Mouse (Mus musculus) embryonic fibroblast, embryonic 13.5 days (primary cell): ENCODE measurements around the gene Sap30bp. TPM values are rescaled to one million over a fixed set of nuclear protein-coding genes. Genes with fewer than 3 reads are reported as not detected.

Experiments
- H3K27ac ChIP-seq: 2 replicates; pipeline ENCODE4 v1.5.1; 2012; ENCODE audit warnings: low read length, control low read depth, inconsistent platforms; ENCODE audit not compliant: insufficient read depth
- H3K4me1 ChIP-seq: 2 replicates; pipeline ENCODE4 v1.6.1; 2011; ENCODE audit warnings: low read length; ENCODE audit not compliant: control insufficient read depth, insufficient read depth
- H3K4me3 ChIP-seq: 2 replicates; pipeline ENCODE4 v1.5.1; 2011; ENCODE audit warnings: mild to moderate bottlenecking, control low read depth, low read length; ENCODE audit not compliant: insufficient read depth
- CTCF ChIP-seq: IDR thresholded peaks from 2 replicates; pipeline ENCODE4 v1.5.1; 2011; ENCODE audit warnings: mild to moderate bottlenecking, control low read depth, low read length, moderate library complexity, borderline replicate concordance; ENCODE audit not compliant: insufficient read depth
- POLR2A ChIP-seq: IDR thresholded peaks from 2 replicates; pipeline ENCODE4 v1.6.1; 2011; ENCODE audit warnings: low read depth, mild to moderate bottlenecking, control low read depth, low read length, moderate library complexity
- polyA plus RNA-seq: library from polyadenylated mRNA; stranded (reverse); fragments of >200 nt; gene quantifications from 2 replicates; pipeline ENCODE4 v1.2.4, GENCODE M21; 2011; ENCODE audit warnings: low read depth; ENCODE audit not compliant: missing spikeins, insufficient read length

The Sap30bp gene
- polyA plus RNA-seq, 1 experiment, result 45.2 TPM

- no peak overlapping the region for H3K27ac ChIP-seq
- H3K4me3 ChIP-seq, result no peak overlapping the region
- TF ChIP-seq CTCF, result no peak
- TF ChIP-seq POLR2A, result no peak
- no peaks in the 10 kb centered on the region for H3K4me1 ChIP-seq
These were observed 3.3 kb upstream of the Sap30bp start for GRCm38 (mm10) chr11:115929818-115930217.

DNA sequence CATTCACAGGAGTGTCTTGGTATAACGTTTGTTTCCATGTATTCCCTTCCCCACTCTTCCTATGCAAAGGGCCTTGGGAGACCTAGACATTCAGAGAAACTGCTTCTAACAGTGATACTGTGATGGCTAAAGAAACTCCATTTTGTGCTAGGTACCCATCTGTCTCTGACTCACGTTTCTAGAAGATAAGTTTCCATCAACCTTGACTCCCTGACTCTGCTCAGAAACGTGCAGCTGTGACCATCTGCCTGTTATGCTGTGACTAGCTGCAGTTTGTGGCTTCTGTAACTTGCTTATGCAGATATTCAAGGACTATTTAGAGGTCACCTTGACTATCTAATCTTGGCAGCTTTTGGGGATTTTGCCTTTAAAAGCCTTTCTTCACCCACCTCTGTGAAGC is 1.8 kb upstream of the Sap30bp start:
- H3K27ac ChIP-seq, result no peak overlapping the region
- TF ChIP-seq POLR2A (no peak), CTCF (no peak)
- H3K4me3 ChIP-seq, result no peak overlapping the region
- H3K4me1 ChIP-seq, result no peaks in the 10 kb centered on the region

DNA sequence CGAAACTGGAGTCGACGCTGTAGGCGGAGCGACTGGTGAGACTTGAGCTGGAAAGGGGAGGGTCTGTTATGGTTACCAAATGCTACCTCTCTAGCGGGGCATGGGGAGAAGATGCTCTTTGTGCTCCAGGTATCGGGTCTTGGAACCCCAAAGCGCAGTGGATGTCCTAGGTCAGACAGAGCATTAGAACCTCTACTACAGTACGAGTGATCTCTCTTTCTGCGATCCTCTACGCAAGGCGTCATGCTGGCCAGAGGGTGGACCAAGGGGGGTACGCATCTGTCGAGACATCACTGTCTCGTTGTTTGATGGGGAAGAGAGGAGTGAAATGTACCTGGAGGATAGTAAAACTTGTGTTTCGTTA is 647 bp downstream of the Sap30bp start:
- Histone ChIP-seq H3K27ac (peak overlapping the region; percentile 23; the same call in 1 of the 2 replicates), H3K4me1 (no peaks in the 10 kb centered on the region), H3K4me3 (peak overlapping the region; percentile 92)
- TF ChIP-seq POLR2A (no peak), CTCF (no peak)

- H3K4me1 ChIP-seq, result no peaks in the 10 kb centered on the region
- no peak for TF ChIP-seq CTCF
- no peak for TF ChIP-seq POLR2A
- no peak overlapping the region for H3K27ac ChIP-seq
- no peak overlapping the region for H3K4me3 ChIP-seq
These were observed 6.7 kb downstream of the Sap30bp start for GRCm38 (mm10) chr11:115939690-115940329.

DNA sequence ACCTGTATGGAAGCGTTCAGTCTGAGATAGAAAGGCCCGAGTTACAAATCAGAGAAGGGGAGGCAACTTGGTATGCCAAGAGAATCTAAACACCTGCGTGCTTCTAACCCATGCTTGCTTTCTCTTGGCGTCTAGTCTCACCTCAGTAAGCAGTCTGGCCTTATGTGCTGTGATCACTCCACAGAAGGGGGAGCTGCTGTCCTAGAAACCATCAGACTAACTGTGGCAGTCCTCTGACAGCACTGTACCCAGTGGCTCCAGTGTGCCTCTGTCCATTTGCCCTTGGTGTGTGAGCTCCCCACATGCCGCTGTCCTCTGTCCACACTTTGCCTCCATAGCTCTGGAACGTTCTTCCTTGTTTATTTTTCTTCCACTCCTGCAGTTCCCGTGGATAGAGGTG is 8.9 kb downstream of the Sap30bp start:
- Histone ChIP-seq H3K4me1 (no peaks in the 10 kb centered on the region), H3K27ac (no peak overlapping the region), H3K4me3 (no peak overlapping the region)
- no peak for TF ChIP-seq CTCF
- TF ChIP-seq POLR2A, result no peak

DNA sequence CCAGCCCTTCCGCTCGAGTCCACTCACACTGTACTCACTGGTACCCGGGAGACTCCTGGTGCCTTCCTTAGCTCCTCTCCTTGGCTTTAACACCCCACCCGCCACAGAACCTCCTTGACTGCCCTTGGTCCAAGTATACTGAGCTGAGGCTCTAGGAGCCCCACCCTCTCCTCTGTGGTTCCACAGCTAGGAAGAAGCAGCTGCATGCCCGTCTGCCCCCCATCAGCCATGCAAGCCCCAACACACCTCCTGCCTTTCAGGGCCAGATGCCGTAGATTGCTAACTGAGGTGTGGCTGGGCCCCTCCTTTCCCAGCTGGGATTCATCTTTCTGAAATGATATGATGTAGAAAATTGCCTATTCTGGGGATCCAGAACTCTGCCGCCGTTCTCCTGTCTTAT is 12.2 kb downstream of the Sap30bp start:
- H3K4me1 ChIP-seq, result no peaks in the 10 kb centered on the region
- TF ChIP-seq CTCF (no peak), POLR2A (no peak)
- H3K27ac ChIP-seq, result no peak overlapping the region
- H3K4me3 ChIP-seq, result no peak overlapping the region

GRCm38 (mm10) chr11:115946221-115946828 is 13.2 kb downstream of the Sap30bp start:
- H3K27ac ChIP-seq, result no peak overlapping the region
- no peak overlapping the region for H3K4me3 ChIP-seq
- TF ChIP-seq POLR2A, result no peak
- TF ChIP-seq CTCF, result no peak
- no peaks in the 10 kb centered on the region for H3K4me1 ChIP-seq

GRCm38 (mm10) chr11:115948316-115948715 is 15.2 kb downstream of the Sap30bp start:
- TF ChIP-seq CTCF (no peak), POLR2A (no peak)
- H3K4me1 ChIP-seq, result no peaks in the 10 kb centered on the region

GRCm38 (mm10) chr11:115950719-115951118 is 17.6 kb downstream of the Sap30bp start:
- H3K4me1 ChIP-seq, result peaks cover 11% of the 10 kb centered on the region; the same call in 1 of the 2 replicates
- H3K27ac ChIP-seq, result no peak overlapping the region
- no peak for TF ChIP-seq POLR2A
- TF ChIP-seq CTCF, result no peak
- H3K4me3 ChIP-seq, result no peak overlapping the region

More at GRCm38 (mm10) chr11:115948316-115948715, 15.2 kb downstream of the Sap30bp start:
- H3K27ac ChIP-seq, result no peak overlapping the region
- no peak overlapping the region for H3K4me3 ChIP-seq

DNA sequence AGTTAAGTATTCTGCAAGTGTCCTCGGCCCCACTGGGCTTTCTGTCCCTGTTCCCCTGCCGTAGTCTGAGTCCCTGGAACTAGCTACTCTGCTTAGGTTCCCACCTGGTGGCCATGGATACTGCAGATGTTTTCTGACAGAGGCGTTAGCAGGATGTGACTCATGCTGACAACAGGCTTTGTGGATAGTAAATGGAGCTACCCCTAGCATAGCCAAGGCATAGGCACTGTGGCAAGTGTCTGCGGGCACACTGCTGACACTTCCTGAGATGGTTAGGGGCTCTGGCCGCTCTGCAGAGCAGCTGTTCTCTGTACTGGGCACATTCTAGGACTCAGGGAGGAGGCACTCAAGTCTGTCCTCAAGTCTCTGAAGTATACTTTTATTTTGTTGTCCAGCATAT is 21.6 kb downstream of the Sap30bp start:
- Histone ChIP-seq H3K27ac (peak overlapping the region; percentile 47), H3K4me3 (no peak overlapping the region), H3K4me1 (peaks cover 20% of the 10 kb centered on the region; the same call in 1 of the 2 replicates)
- TF ChIP-seq CTCF (no peak), POLR2A (no peak)
